Mouse (Mus musculus): ENCODE measurements around the gene Tex2.
"Not testable (repeated sequence)": the region's sequence is repeated elsewhere in the genome, so short reads cannot be mapped to it uniquely, and the experiment has no call there.

Gene Tex2

GRCm38 (mm10) chr11:106612961-106613637, at the start of gene Tex2:
Gene Tex2, minus strand, starts transcription at chr11:106613423.
- peak; percentile 93 to 94 for DNase-seq (ENCODE audit: low spot score in 2 of 2)

DNA sequence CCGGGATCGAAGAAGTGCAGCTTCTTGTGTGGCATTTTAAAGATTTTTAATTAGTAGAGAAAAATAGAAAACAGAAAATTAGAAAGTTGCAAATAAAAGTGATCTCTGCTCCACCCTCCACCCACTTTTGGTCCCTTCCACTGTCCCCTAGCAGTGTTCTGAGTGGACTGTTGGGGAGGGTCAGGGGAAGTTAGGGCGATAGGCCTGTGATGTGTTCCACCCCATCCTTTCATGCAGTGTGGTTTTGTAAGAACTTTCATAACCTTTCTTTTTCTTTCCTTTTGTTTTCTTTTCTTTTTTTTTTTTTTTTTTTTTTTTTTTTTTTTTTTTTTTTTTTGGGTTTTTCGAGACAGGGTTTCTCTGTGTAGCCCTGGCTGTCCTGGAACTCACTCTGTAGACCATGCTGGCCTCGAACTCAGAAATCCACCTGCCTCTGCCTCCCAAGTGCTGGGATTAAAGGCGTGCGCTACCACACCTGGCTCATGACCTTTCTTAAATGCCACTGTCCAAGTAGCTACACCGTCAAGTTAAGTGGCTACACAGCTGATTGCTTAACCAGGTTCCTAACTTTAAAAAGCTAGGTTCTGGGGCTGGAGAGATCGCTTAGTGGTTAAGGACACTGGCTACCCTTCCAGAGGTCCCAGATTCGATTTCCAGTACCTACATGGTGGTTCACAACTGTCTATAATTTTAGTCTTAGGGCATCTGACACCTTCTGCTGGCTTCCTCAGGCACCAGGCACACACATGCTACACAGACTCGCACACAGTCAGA, 49.6 kb upstream of the Tex2 start:
- DNase-seq (ENCODE audit: low spot score in 2 of 2): no peak

DNA sequence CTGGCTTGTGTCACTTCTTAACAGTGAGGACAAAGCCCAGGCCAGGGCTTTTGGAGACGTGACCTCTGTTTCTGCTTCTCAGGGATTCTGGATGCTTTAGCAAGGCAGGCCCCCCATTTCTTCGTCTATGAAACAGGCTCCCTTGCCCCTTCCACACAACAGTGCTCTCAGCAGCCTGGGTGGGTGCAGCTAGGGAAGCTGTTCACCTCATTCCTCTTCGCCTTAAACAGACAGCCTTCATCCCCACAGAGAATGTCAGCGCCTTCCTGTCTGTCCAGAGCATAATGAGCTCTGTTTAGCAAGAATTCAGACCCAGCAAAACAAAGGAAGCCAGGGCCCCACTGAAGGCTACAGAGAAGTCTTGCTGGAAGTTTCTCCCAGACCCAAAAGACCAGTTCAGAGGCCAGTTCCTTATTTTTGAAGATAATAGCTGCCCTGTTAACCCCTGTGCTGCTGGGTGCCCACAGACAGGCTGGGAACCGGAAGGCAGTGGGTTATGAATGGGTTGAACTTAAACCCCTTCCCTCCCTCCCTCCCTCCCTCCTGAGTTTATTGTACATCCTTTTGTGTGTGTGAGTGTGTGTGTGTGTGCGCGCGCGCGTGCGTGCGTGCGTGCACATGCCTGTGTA, 47.3 kb upstream of the Tex2 start:
- no peak for DNase-seq (ENCODE audit: low spot score in 2 of 2)

- DNase-seq (ENCODE audit: low spot score in 2 of 2): no peak
Measured at GRCm38 (mm10) chr11:106659598-106660295, 46.5 kb upstream of the Tex2 start.

GRCm38 (mm10) chr11:106658051-106658880, 45.0 kb upstream of the Tex2 start:
- DNase-seq (ENCODE audit: low spot score in 2 of 2): peak; percentile 60

DNA sequence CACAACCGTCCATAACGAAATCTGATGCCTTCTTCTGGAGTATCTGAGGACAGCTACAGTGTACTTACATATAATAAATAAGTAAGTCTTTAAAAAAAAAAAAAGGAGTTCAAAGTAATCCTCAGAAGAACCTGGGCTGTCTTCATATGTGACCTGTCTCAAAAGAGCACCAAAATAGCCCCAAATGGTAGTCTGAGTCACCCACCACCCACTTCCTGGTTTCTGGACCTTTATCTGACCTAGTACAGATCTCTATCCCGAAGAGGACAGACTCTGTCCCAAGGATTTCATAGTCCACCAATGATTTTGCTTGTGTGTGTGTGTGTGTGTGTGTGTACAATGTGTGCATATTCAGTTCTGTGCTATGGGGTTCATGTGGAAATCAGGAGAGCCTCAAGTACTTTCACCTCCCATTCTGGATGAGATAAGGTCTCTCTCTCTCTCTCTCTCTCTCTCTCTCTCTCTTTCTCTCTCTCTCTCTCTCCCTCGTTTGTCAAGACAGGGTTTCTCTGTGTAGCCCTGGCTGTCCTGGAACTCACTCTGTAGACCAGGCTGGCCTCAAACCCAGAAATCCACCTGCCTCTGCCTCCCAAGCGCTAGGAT, 43.8 kb upstream of the Tex2 start:
- DNase-seq (ENCODE audit: low spot score in 2 of 2): not testable (repeated sequence)

DNA sequence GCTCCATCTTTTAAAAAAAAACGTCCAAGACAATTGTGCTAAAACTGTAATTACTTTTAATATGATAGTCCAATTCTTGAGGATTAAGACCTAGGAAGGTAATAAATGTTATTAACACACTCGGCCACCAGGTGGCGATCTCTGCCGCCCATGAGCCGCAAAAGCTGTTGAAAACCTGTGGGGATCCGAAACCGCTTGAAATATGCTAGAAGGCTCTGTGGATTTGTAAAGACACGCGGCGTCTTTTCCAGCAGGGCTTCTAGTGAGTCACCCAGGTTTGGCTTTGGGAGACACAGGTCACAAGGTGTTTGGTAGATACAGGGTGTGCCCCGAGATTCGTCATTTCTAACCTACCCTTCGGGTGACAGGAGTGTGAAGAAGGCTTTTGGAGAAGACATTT, 35.1 kb upstream of the Tex2 start:
- peak in 1 of 2 experiments; percentile 62 for DNase-seq (ENCODE audit: low spot score in 2 of 2)

DNA sequence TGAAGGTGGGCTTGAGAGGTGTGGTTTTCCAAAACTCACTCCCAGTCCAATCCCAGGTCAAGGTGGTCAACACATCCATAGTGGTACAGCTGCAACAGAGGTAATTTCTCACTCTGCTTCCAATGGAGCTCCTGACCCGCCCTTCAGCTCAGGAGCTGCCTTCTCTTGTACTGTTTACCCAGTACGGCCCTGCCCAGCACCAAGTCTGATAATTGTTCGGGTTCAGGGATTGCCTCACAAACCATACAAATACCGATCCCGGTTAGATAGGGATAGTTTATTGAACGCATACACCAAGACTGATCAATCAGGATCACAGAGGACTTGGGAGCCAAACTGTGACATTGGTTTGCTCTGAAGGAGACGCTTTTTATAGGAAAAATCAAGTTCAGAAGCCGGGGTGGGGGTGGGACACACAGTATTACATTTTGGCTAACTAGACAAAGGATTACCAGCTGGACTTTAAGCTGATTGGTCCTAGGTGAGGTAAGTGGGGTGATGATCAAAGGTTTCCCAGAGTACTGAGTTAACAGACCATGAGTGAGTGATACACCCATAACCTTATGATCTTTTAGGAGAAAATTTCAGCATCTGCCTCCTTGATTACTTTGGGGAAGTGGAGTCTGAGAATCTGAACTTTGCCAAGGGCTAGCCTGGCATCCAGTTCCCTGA, 29.9 kb upstream of the Tex2 start:
- DNase-seq (ENCODE audit: low spot score in 2 of 2): no peak

GRCm38 (mm10) chr11:106641580-106641979, 28.4 kb upstream of the Tex2 start:
- DNase-seq (ENCODE audit: low spot score in 2 of 2): no peak

- no peak for DNase-seq (ENCODE audit: low spot score in 2 of 2)
Measured at GRCm38 (mm10) chr11:106640059-106640458, 26.8 kb upstream of the Tex2 start.

DNA sequence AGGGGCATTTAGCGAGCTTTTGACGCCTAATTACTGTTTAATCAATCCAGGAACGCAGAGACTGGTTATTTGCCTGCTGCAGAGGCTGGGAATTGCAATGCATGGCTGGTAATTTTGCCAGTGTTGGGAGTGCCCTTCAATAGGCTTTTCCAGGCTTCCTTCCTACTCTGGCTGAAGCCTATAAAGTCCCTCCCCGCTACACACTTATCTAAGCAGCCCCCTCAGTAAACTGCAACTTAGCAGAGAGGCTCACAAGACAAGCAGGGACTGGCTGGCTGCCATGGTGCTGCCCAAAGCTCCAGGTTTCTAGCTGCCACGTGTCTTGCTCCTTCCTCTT, 26.1 kb upstream of the Tex2 start:
- no peak for DNase-seq (ENCODE audit: low spot score in 2 of 2)

GRCm38 (mm10) chr11:106638551-106639355, 25.5 kb upstream of the Tex2 start:
- DNase-seq (ENCODE audit: low spot score in 2 of 2): no peak

GRCm38 (mm10) chr11:106637754-106638153, 24.5 kb upstream of the Tex2 start:
- no peak for DNase-seq (ENCODE audit: low spot score in 2 of 2)

DNA sequence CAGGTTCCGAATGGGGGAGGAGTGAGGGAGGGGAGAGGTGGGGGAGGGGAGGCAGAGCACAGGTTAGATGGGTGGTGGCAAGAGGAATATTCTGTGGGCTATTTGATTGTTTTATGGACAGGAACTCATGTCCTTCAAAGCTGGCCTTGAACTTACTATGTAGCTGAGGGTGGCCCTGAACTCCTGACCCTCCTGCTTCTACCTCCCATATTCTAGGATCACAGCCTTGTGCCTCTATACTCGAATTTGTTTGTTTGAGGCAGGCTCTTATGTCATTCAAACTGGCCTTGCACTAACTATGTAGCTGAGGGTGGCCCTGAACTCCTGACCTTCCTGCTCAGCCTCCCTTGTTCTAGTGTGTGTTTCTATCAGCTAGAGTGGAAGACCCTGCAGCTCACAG, 22.7 kb upstream of the Tex2 start:
- no peak for DNase-seq (ENCODE audit: low spot score in 2 of 2)

GRCm38 (mm10) chr11:106634175-106634574, 21.0 kb upstream of the Tex2 start:
- not testable (repeated sequence) for DNase-seq (ENCODE audit: low spot score in 2 of 2)

DNA sequence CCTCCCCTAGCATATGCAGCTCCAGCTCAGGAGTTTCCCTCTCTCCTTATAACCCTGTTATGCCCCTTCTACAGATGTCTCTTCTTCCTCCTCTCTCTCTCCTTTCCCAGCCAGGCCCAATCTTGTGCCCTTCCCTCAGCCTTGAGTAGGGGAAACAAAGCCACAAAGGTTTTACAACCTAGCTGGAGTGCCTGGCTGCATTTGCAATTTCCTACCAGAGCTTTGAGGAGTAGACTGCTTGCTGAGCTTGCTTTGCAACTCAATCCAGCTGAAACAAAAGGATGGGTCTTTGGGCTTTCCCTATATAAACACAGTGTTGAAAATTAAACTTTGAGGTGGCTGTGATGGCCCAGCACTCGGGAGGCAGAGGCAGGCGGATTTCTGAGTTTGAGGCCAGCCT, 20.2 kb upstream of the Tex2 start:
- DNase-seq (ENCODE audit: low spot score in 2 of 2): no peak

DNA sequence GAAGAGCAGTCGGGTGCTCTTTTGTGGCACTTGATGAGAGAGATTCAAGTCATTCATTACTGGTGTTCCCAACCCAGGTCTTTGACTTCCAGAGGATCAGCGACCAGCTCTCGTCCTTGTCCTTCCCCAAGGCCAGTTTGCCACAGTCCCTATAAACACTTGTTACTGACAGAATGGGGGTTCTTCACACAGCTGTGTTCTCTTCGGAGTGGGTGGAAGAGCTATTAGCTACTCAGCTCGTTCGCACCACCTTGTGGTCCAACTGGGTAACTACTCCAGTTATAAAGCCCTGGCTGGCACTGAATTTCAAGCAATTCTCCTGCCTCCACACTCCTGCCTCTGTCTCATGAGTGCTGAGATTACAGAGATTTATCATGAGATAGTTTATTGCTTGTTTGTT, 14.5 kb upstream of the Tex2 start:
- DNase-seq (ENCODE audit: low spot score in 2 of 2): peak; percentile 30 to 74

DNA sequence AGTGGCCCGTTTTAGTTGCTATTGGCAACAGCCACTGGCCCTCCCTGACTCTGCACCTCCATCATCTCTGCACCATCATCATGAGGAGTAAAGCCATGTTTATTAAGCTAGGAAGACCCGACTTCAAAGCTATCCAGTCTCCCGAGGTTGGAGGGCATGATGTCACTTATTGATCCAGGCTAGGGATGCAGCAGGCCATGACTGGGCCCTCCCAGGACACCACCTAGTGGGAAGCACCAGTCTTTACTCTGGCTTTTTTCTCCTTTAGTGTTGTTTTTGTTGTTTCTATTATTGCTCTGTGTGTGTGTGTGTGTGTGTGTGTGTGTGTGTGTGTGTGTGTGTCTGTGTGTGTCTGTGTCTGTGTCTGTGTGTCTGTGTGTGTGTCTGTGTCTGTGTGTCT, 12.4 kb upstream of the Tex2 start:
- no peak for DNase-seq (ENCODE audit: low spot score in 2 of 2)

GRCm38 (mm10) chr11:106623629-106624028, 10.4 kb upstream of the Tex2 start:
- no peak for DNase-seq (ENCODE audit: low spot score in 2 of 2)

- DNase-seq (ENCODE audit: low spot score in 2 of 2): no peak
Measured at GRCm38 (mm10) chr11:106622056-106622455, 8.8 kb upstream of the Tex2 start.

All from frontal cortex, postnatal 14 days (tissue).